Mouse (Mus musculus) E14TG2a.4 (cell line): ENCODE measurements around the gene Prl.

Experiments
- CTCF ChIP-seq: conservative IDR thresholded peaks from 2 replicates; pipeline ENCODE4 v1.5.1; 2014; ENCODE audit warnings: low read length
- NANOG ChIP-seq: IDR thresholded peaks from 2 replicates; pipeline ENCODE4 v1.6.1; 2014; ENCODE audit warnings: borderline replicate concordance, low read length, mixed read lengths
- POU5F1 ChIP-seq: IDR thresholded peaks from 2 replicates; pipeline ENCODE4 v1.6.1; 2014; ENCODE audit warnings: low read length, borderline replicate concordance

DNA sequence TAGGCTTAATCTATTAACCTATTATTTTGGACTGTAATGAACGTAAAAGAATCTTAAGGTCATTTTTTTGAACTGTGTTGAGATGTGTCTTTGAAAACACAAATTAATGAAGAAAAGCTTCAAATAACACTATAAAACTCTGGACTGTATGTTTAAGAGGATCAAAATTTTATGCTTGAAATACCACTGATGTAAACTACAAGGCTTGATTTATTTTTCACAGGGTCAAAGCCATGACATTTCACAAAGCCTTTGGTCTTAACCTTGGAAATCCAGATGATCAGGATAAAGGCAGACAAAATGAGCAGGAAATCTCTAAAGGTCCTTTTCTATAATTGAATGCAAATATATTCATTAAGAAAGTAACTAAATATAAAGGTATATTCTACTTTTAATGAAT, 14.0 kb upstream of the Prl start:
- no peak for TF ChIP-seq CTCF
- TF ChIP-seq NANOG = no peak
- TF ChIP-seq POU5F1 = no peak
